Mouse (Mus musculus) left cerebral cortex, adult 18-20 months (tissue): Measurements from ENCODE around the gene Slc38a9. TPM values are rescaled to one million over a fixed set of nuclear protein-coding genes. Genes with fewer than 3 reads are reported as not detected.
"Not testable (repeated sequence)": the region's sequence is repeated elsewhere in the genome, so short reads cannot be mapped to it uniquely, and the experiment has no call there.

ENCODE experiments used
- DNase-seq, 2 experiments: peaks; one replicate each; pipeline ENCODE4 v3.0.0; 2021 to 2022; ENCODE audit warnings: low spot score in 2 of 2, mixed read lengths in 1 of 2
- total RNA-seq, 2 experiments: library from RNA; stranded (reverse); gene quantifications; 2 replicates each; pipeline ENCODE4 v1.2.3; 2021

Gene Slc38a9
- total RNA-seq, 2 experiments from 2014 or later: 24.3 to 25.4 TPM

DNA sequence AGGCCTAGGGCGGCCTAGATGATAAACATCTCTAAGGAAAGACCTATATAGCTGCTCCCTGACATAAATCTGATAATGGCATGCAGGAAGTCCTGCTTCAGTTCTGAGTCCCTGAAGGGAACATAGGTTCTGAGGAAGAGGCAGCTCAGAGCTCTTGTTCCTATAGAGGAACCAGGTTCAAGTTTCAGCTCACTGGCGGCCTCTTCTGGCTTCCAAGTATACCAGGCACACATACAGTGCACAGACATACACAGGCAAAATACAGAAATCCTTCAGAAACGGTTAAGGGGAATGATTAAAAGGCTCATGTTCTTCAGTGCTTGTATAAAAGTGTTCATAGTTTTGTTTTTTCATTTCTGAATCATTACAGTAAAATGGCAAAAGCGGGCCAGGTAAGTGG lies 17.6 kb downstream of the Slc38a9 start:
- DNase-seq: no peak

DNA sequence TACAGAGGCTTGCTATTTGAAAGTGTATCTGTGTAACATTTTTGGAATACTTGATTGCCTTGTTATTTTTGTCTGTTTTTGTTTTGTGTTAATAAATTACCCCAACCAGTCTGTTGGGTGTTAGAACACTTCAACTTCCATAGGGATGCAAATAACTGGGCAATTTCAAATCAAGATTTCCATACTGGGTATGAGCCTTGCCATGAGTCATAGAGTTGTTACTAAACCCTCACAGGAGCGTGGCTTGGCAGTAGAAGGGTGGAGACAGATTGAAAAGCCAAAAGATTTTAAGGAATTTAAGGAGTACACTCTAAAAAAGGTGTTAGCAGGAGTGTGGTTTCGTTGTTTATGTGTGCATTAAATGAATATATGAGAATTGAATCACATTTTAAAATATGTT lies 22.8 kb downstream of the Slc38a9 start:
- no peak for DNase-seq

DNA sequence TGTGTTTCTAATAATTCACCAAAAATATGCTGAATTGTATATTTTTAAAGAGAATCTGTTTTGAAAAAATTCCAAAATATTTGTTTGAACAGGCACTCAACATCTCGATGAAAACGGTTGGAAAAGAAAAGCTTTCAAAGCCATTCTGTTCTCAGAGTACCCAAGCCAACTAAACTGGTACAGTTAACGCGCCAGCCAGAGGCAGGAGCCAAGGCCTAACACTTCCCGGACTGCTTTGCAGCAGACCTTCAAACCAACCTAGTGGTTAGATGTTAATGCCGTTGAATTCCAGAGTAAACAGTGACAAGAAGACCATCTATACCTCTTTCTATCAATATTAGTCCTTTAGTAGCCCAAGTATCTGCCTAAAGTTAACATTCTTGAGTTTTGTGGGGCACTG lies 23.4 kb downstream of the Slc38a9 start:
- no peak for DNase-seq

DNA sequence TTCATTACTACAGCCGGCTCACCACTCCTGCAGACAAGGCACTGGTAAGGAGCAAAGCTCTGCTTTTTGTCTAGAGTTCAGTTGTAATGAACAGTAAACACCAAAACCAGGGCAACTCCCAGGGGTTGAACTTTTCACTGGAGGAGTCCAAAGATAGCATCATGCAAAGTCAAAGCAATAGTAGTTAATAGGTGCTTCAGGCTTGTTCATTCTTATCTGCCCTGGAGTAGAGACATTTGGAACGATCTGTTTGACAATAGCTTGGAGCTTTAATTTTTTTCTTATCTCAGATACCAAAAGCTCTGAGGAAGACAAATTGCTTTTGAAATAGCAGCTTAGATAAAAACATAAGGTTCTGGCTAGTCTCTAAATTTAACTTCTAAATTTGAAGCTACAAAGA lies 25.6 kb downstream of the Slc38a9 start:
- DNase-seq: no peak

DNA sequence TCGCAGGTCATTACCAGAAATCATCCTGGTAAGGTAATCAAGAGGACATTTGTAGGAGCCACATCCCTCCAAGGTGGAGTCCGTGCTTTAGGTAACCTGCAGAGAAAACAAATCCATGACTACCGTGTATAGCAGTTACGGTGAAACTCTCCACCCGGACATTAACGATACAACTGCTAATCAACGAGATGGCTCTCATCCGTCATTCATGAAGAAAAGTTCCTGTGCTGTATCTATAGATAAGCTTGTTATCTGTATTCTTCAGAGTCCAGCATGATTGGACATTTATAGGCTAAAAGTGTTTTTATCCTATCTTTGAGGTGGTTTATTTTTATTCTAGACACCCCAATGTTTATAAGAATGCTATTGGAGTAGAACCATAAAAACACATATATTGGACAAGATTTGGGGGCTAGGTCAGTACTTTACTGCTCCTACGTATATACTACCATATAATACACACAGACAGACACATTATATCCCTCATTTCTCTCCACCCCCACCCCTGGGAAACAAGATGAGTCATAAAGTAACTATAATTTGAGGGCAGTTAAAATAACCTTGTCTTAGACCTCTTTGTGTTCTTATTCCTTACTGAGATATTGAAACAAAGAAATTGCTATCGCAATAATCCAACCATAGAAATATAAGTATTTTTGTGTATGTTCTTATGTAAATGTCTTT lies 32.5 kb downstream of the Slc38a9 start:
- DNase-seq: no peak

DNA sequence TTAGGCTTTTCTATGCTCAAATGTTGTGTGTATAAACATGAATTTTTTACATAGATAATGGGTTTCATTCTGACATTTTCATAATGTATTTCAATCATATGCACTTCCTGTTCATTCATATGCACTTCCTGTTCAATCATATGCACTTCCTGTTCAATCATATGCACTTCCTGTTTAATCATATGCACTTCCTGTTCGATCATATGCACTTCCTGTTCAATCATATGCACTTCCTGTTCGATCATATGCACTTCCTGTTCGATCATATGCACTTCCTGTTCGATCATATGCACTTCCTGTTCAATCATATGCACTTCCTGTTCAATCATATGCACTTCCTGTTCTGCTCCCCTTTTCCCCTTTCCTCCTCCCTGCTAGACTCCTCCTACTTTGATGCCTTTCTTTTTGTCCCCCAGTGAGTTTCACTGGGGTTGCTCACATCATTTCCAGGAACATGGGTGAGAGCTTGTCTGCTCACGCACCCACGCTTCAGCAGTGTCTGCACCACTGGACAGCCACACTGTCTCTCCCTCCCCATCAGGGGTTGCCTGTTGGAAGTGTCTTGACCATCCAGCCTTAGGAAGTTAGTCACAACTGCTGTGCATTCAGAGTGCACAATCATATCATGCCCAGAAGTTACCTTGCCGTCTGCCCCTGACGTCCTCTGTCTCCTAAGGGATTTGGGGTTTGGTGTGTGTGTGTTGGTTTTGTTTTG lies 35.1 kb downstream of the Slc38a9 start:
- DNase-seq: no peak

DNA sequence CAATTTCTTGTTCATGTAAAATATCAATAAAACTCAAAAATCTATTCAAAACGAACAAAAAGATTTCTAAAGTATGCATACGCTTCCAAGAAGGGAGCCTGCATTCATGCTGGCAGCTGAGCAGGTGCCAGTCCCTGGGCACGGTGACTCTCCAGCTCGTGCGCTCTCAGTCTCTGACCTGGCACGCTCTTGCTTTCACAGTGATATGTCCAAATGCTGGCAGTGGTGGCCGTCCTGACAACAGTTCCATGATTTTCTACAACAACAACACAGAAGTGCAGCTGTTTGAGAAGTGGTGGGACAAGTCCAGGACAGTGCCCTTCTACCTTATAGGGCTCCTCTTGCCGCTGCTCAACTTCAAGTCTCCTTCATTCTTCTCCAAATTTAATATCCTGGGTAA lies 40.7 kb downstream of the Slc38a9 start:
- no peak for DNase-seq

DNA sequence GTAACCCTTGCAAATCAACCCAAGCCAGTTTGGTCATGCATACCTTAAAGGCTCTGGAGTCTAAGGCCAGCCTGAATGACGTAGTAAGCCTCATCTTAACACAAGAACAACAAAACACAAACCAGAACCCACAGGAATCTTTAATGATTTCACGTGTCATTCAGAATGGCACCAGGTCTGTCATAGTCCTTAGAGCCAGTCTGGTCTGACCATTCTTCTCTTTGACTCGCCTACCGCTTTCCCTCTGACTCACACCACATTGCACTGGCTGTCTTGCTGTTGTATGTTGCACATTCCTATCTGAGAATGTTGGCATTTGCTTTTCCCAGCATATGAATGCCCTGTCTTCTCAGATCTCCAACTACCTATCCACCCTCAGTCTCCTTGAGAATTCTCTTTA lies 45.8 kb downstream of the Slc38a9 start:
- DNase-seq: no peak

DNA sequence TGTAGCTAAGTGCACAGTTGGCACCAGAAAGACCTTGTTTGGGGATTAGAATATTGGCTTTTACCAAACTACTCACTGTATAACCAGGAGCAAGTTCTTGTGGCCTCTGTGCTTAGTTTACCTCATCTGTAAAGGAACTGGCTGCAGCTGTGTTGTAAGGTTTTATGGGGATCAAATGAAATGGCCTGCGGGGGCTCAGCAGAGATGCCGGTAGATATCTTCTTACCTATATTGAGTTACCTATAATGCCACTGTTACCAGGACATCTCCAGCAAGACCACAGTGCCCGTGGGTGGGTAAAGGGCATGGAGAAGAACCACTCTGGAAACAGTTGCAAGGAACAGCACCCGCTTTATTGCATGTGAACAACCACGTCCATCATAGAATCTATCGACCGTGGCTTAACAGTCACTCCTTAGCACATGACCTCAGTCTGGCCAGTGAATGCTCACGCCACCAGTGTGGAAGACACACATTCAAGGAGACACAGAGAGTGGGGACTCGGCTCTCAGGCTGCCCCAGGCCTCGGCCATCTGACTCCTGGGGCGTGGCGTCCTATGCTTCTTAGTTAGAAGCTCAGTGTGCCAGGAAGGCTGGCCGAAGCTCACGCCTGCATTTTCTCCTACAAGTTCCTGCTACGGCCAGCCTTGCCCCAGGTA lies 59.7 kb downstream of the Slc38a9 start:
- DNase-seq: no peak

DNA sequence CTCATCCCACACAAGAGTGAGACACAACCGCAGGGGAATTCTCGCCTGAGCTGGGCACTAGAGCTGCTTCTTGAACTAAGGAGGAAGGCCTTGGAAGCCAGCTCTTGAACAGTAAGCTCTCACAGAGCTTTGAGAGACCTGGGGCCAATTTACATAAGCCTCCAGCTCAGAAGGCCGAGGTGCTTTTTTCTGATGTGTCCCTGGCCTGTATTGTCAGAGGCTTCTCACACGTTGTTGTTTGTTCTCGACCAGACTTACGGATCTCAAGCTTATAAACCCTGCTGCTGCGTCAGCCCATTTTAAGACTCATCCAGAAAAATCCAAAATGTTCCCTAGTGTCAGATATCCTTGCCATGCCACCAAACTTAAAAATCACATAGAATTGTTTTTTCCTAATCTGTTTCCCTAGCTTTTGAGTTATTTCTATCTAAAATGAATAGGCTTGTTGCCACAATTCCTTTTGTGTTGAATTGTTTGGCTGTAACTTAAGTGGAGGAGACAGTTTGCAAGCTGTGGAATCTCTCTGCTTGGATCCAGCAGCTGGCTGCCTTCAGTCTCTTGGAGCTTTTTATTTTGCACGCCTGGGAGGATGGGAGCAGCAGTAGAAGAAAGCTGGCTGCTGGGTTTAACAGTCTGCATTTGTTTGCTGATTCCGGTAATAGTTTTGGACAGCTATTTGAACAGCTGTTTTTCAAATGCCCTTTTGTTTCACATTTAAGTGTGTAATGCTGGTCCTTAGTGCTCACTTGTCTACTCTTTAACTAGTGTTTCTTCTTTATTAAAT lies 61.6 kb downstream of the Slc38a9 start:
- peak; percentile 20 to 55 for DNase-seq

DNA sequence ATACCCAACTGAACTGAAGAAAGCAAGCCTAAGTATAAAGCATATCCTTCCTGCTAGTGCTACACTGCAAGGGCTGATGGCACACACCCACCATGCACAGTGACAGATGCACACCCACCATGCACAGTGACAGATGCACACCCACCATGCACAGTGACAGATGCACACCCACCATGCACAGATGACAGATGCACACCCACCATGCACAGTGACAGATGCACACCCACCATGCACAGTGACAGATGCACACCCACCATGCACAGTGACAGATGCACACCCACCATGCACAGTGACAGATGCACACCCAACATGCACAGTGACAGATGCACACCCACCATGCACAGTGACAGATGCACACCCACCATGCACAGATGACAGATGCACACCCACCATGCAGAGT lies 63.7 kb downstream of the Slc38a9 start:
- not testable (repeated sequence) for DNase-seq

DNA sequence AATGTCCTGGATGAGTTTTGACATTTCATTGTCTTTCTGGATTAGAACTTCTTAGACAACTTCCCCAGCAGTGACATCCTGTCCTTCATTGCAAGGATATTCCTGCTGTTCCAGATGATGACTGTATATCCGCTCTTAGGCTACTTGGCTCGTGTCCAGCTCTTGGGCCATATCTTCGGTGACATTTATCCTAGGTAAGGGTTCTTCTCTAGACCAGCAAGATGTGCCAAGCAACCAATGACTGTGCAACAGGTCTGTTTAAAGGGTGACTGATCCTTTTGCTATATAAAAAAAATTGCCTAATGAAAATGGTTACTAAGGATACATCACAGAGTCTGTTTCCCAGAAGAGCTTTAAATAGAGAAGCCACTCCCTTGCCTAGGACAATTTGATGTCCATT lies 65.5 kb downstream of the Slc38a9 start:
- DNase-seq: no peak

DNA sequence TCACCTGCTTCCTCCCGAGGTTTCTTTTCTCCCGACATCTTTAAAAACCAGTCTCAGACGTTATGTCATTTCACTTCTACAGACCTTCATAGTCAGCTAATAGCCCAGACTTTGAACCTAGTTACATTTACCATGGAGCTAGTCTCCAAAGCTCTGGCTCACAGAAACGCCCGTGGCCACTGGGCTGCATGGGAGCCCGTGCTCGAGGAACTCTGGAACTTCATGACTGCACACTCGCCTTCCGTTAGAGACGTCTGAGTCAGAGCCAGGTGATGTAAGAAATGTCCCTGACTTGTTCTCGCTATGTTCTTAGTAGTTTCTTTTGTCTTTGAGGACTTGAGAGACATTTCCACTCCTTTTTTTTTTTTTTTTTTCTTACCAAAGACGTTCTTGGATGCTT lies 72.8 kb downstream of the Slc38a9 start:
- DNase-seq: no peak

DNA sequence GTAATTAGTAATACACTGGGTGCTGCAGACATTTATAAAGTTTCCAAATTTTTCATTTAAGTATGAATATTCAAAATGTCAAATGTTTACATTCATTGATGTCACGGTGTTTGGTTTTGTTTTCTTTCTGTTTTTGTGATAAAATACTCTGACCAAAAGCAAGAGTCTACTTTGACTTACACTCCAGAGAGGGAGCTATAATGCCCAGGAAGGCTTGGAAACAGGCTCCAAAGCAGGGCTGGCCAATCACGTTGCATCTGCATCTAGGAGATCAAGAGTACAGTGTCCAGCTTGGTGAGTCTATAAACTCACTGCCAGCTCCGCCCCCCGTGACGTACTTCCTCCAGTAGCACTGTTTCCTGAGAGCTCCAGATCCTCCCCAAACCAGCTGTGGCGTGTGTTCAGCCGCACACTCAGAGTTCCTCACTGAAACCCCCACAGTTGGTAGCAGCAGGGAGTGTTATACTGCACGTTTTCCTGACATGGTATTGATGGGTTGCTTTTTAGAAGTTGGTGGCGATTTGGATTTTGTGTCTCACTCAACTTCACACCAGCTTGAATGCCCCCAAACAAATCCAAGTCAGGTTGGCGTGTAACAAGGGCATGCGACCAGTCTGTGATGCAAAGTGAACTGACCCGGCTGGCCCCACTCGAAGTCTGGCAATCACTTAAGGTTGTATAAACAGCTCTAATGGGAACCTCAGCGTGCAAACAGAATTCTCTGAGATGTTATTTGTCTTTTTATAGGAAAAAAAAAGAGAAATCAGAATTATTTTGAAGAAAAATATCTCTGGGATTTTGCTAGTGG lies 74.6 kb downstream of the Slc38a9 start:
- no peak for DNase-seq

DNA sequence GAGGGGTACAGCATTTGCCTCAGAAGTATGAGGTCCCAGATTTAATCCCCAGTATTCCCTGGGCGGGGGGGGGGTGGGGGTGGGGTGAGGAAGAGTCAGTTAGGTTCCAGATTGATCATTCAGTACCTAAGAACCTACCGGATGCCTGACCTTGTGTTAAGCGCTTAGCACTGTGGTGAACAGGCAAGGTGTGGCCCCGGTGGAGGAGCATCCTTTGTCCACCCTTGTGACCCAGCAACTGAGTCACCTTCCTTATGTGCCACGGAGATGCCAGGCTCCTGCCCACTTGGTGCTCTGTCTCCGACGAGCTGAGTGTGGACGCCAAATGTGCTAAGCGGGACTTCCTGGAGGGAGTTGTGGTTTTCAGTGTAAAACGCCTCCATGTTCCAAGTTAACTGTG lies 75.9 kb downstream of the Slc38a9 start:
- DNase-seq: no peak

DNA sequence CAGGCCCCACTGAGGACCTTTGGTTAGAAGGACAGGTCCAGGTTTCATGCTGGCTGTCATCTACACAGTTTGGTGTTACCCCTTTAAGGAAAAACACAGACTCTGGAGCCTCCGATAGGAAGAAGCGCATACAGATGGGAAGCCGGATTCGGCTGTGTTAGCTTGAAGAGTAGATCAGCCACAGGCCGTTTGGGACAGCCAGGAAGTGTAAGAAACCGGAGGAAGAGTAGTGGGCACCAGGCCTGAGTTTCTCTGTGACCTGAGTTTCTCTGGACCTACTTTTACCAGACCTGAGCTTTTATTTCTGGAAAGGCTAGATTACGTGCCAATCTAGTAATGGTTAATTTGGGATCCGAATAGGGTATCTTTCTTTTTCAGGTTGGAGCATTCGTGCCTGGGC lies 76.6 kb downstream of the Slc38a9 start:
- DNase-seq: no peak

DNA sequence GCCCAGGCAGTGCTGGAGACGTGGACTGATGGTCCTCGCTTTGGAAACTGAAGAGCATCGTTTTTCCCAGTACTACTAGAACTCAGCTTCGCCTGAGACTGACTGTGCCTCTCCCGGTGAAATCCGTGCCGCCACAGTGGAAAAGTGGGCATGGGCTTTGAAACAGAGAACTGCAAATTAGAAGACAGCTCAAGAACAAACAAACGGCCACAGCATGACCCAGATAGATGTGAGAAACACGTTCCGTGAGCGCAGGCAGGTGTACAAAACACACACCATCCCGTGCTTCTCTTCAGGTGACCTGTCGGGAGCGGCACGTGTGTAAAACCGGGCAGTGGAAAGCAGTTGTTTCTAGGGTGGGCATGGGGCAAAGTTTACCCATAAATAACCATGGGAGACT lies 77.5 kb downstream of the Slc38a9 start:
- DNase-seq: no peak

DNA sequence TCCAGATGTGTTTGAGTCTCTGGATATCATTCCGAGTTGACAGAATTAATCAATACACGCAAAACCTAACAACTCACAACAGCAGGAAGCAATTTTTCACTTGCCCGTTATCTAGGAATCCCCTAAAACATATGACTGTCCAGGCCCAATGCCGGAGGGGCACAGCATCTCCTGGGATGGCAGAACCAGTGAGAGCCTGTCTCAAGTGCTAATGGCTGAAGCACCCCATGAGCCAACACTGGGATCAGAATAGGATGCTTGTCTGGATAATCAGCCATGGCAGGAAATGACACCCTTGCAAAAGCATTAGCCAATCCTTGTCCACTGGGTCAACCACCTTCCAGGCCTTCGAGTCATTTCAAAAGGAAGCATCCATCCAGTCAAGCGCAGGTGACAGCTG lies 79.5 kb downstream of the Slc38a9 start:
- DNase-seq: no peak

DNA sequence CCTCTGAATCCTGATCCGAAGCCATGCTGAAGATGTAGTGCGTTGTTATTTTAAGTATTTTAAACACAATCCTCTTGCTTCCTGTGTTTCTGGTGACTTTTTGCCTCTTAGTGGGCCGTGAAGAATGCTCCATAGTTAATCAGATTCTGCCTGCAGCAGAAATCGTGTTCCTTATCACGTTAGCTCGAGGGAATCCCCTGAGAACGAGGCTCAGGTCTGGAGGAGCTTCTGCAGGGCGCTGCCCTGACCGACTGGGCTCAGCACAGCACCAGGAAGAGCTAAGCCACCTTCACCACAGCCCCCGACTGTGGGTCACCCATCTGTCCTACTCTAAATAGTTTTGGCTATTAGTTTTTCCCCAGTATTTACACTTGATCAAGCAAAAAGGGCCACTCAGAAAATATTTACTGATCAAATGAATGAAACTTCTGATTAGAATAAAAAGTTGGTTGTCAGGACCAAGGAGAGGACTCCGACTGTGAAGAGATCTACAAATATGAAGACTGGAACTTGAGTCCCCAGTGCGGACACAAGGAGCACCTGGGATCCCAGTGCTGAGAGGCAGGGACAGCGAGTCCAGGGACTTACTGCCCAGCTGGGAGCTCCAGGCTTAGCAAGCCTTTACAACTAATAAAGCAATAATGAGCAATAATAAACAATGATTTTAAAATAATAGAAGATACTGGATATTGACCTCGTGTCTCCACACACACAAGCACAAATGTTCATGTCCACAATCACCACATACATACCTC lies 81.7 kb downstream of the Slc38a9 start:
- no peak for DNase-seq

DNA sequence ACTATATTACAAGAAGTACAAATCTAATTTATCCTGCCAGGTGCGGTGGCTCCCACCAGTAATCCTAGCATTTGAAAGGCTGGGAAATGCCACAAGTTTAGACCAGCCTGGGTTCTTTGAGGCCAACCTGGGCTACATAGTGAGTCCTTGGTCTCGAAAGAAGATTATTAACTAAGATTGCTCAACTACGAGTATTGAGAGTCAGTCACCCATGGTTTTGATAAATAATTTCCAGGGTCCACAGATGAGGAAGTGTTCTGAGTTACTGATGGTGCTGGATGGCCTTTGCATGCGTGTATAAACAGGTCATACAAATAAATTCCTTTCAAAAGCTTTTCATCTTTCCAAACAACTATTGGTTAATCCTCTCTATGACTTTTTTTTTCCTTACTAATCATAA lies 83.1 kb downstream of the Slc38a9 start:
- no peak for DNase-seq
